Mouse (Mus musculus) liver, embryonic 14 days (tissue): ENCODE results near the gene Ckm. TPM values are rescaled to one million over a fixed set of nuclear protein-coding genes. Genes with fewer than 3 reads are reported as not detected.

Experiments used
- polyA plus RNA-seq: library from polyadenylated mRNA; depleted of rRNA; stranded (reverse); fragments of >200 nt; gene quantifications from 2 replicates; pipeline ENCODE4 v1.2.3, GENCODE M21; 2012; rRNA removed

Ckm gene
- 0.14 and 5.3 TPM in 2 replicates for polyA plus RNA-seq

DNA sequence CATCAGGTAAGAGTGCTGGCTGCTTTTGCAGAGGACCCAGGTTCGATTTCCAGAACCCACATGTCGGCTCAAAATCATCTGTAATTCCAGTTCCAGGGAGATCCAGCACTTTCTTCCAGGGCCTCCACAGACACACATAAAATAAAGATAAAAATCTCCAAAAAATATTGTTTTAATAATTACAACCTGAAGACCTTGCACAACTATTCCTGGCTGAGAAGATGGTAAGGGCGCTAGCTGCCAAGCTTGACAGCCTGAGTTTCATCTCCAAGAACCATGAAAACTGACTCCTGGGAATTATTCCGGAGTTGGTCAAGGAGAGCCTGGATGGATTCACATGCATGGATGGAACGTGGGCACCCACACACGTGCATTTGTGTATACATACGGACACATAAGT is at the start of gene Ckm:
Gene Ckm (plus strand): TSS at position 301 of the 400 bp plus-strand sequence.

GRCm38 (mm10) chr7:19359299-19359891 is 45.2 kb upstream of the Ckm start, which contains the start of the genes Cd3eap and Ppp1r13l:
TSS of gene Cd3eap (minus strand) at chr7:19359483.
TSS of gene Ppp1r13l (plus strand) at chr7:19359749.

DNA sequence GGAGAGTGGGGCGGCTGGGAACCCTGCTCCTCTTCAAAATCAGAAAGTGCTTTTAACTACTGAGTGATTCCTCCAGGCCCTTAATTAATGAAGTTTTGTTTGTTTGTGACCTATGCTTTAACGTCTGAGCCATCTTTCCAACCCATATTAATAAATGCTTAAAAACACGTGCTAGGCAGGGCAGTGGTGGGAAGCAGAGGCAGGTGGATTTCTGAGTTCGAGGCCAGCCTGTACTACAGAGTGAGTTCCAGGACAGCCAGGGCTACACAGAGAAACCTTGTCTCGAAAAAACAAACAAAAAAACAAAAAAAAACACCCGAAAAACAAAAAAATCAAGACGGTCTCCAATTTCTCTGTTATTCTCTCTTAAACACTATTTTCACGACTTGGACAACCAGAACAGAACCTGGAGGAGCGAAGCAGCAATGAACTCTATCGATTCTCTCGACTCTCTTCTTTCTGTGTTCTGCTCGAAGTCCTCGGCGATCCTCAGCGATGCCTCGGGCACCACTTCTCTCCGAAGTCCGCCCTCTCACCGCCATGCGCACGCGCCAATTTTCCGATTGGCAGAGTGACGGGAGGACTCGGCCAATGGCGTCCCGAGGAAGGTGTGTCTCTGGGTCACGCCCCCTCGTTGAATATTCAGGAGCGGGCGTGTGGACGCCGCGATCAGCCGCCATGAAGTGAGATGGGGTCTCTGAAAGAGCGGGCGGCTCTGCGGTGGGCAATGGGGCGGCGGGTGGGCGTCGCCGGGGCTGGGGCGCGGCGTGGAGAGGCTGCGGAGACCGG is 23.0 kb upstream of the Ckm start, which contains the start of gene Ercc2:
Gene Ercc2 (plus strand): TSS at position 634 of the 789 bp plus-strand sequence.

GRCm38 (mm10) chr7:19403731-19404296 is 762 bp upstream of the Ckm start, which contains the start of gene Klc3:
TSS of gene Klc3 (minus strand) at chr7:19404104.

GRCm38 (mm10) chr7:19458591-19459111 is 54.1 kb downstream of the Ckm start, which contains the start of gene Mark4:
TSS of gene Mark4 (minus strand) at chr7:19458821.

GRCm38 (mm10) chr7:19462884-19463381 is 58.4 kb downstream of the Ckm start, which contains the start of gene Exoc3l2:
TSS of gene Exoc3l2 (plus strand) at chr7:19463331.

Other genes with a start within 250 kb of the Ckm start
- gene Gipr, start 238.6 kb upstream of the Ckm start, polyA plus RNA-seq = 0.14 and 0.16 TPM in 2 replicates
- 6.7 and 7.0 TPM in 2 replicates for gene Eml2, start 228.4 kb upstream of the Ckm start, polyA plus RNA-seq
- gene Gpr4, start 192.2 kb upstream of the Ckm start, polyA plus RNA-seq = 0.33 TPM in 2 replicates
- 8.3 and 8.6 TPM in 2 replicates for gene Opa3, start 176.4 kb upstream of the Ckm start, polyA plus RNA-seq
- 35.5 and 39.5 TPM in 2 replicates for gene Vasp, start 133.0 kb upstream of the Ckm start, polyA plus RNA-seq
- gene Ppm1n, start 124.7 kb upstream of the Ckm start, polyA plus RNA-seq = 0.03 TPM in 1 of 2 replicates, not detected in the other
- 2.9 and 3.9 TPM in 2 replicates for gene Rtn2, start 122.2 kb upstream of the Ckm start, polyA plus RNA-seq
- 0.06 and 0.07 TPM in 2 replicates for gene Fosb, start 94.7 kb upstream of the Ckm start, polyA plus RNA-seq
- 8.6 and 9.6 TPM in 2 replicates for gene Ercc1, start 60.0 kb upstream of the Ckm start, polyA plus RNA-seq
- gene Cd3eap, start 45.3 kb upstream of the Ckm start, polyA plus RNA-seq = 7.3 and 7.5 TPM in 2 replicates
- gene Ppp1r13l, start 45.0 kb upstream of the Ckm start, polyA plus RNA-seq = 1.7 and 1.9 TPM in 2 replicates
- 9.9 and 11.5 TPM in 2 replicates for gene Ercc2, start 22.8 kb upstream of the Ckm start, polyA plus RNA-seq
- gene Klc3, start 672 bp upstream of the Ckm start, polyA plus RNA-seq = 0.16 and 0.23 TPM in 2 replicates
- gene Mark4, start 54.0 kb downstream of the Ckm start, polyA plus RNA-seq = 2.2 and 2.6 TPM in 2 replicates
- gene Exoc3l2, start 58.6 kb downstream of the Ckm start, polyA plus RNA-seq = 1.7 and 1.9 TPM in 2 replicates
- gene Bloc1s3, start 103.6 kb downstream of the Ckm start, polyA plus RNA-seq = 1.8 and 2.1 TPM in 2 replicates
- gene Trappc6a, start 103.6 kb downstream of the Ckm start, polyA plus RNA-seq = 19.8 and 25.1 TPM in 2 replicates
- gene Nkpd1, start 113.1 kb downstream of the Ckm start, polyA plus RNA-seq = 0.03 TPM in 2 replicates
- gene Ppp1r37, start 158.3 kb downstream of the Ckm start, polyA plus RNA-seq = 17.7 and 19.6 TPM in 2 replicates
- gene Zfp296, start 172.5 kb downstream of the Ckm start, polyA plus RNA-seq = 0.66 and 0.83 TPM in 2 replicates
- 29.5 and 35.4 TPM in 2 replicates for gene Gemin7, start 172.8 kb downstream of the Ckm start, polyA plus RNA-seq
- 19.1 and 20.8 TPM in 2 replicates for gene Clasrp, start 199.7 kb downstream of the Ckm start, polyA plus RNA-seq
- 1.3 and 1.5 TPM in 2 replicates for gene Relb, start 224.7 kb downstream of the Ckm start, polyA plus RNA-seq